Mouse (Mus musculus) C2C12 (cell line): ENCODE data around the gene Slc2a10. TPM values are rescaled to one million over a fixed set of nuclear protein-coding genes. Genes with fewer than 3 reads are reported as not detected.

Experiments
- H3K27me3 ChIP-seq: one replicate; pipeline ENCODE4 v1.6.1; 2011; ENCODE audit not compliant: control insufficient read depth, insufficient read depth, insufficient read length
- H3K36me3 ChIP-seq: one replicate; pipeline ENCODE4 v1.6.1; 2011; ENCODE audit not compliant: control insufficient read depth, insufficient read depth
- H3K4me3 ChIP-seq: one replicate; pipeline ENCODE4 v1.5.1; 2011; ENCODE audit warnings: mild to moderate bottlenecking, control low read depth; ENCODE audit not compliant: poor library complexity, insufficient read depth, severe bottlenecking
- H3K79me2 ChIP-seq: one replicate; pipeline ENCODE4 v1.6.1; 2011; ENCODE audit not compliant: control insufficient read depth, insufficient read depth
- H3K79me3 ChIP-seq: one replicate; pipeline ENCODE4 v1.6.1; 2011; ENCODE audit warnings: low read depth, control low read depth
- H3ac ChIP-seq: one replicate; pipeline ENCODE3; 2011; ENCODE audit warnings: low read depth; ENCODE audit not compliant: control insufficient read depth, insufficient read length
- CEBPB ChIP-seq: IDR thresholded peaks from one replicate; pipeline ENCODE4 v1.6.1; 2011; ENCODE audit warnings: low read depth, mild to moderate bottlenecking, control low read depth, moderate library complexity
- CTCF ChIP-seq: IDR thresholded peaks from one replicate; pipeline ENCODE4 v1.5.1; 2011; ENCODE audit not compliant: control insufficient read depth, insufficient read depth, insufficient read length
- FOSL1 ChIP-seq: IDR thresholded peaks from one replicate; pipeline ENCODE4 v1.8.0; 2011; ENCODE audit warnings: mild to moderate bottlenecking, low read length; ENCODE audit not compliant: poor library complexity, insufficient read depth, severe bottlenecking
- MAX ChIP-seq: IDR thresholded peaks from one replicate; pipeline ENCODE4 v1.6.1; 2011; ENCODE audit warnings: mild to moderate bottlenecking, control low read depth
- MYOD1 ChIP-seq: IDR thresholded peaks from one replicate; pipeline ENCODE4 v1.6.1; 2011; ENCODE audit warnings: low read depth; ENCODE audit not compliant: control insufficient read depth, insufficient read length
- MYOG ChIP-seq: IDR thresholded peaks from one replicate; pipeline ENCODE4 v1.6.1; 2011; ENCODE audit not compliant: control insufficient read depth, insufficient read length; ENCODE audit errors: extremely low read depth
- USF1 ChIP-seq: IDR thresholded peaks from one replicate; pipeline ENCODE4 v1.6.1; 2011; ENCODE audit warnings: low read depth, mild to moderate bottlenecking, control low read depth, moderate library complexity
- polyA plus RNA-seq: library from polyadenylated mRNA; unstranded; fragments of >200 nt; fragmentation: generic; extraction: Trizol; gene quantifications from one replicate; pipeline ENCODE4 v1.2.1, GENCODE M21; 2012; ENCODE audit warnings: missing spikeins

The Slc2a10 gene
- polyA plus RNA-seq, 1 experiment: 0.06 TPM

GRCm38 (mm10) chr2:165470167-165470566 lies 33.4 kb upstream of the Slc2a10 start:
- Histone ChIP-seq H3K27me3 (peaks cover 94% of the 10 kb centered on the region), H3K36me3 (no peaks in the 10 kb centered on the region), H3K4me3 (no peak overlapping the region), H3ac (no peak overlapping the region), H3K79me3 (no peaks in the 10 kb centered on the region), H3K79me2 (no peaks in the 10 kb centered on the region)
- no peak for TF ChIP-seq CEBPB
- TF ChIP-seq USF1: no peak
- TF ChIP-seq MYOD1: no peak
- no peak for TF ChIP-seq FOSL1
- TF ChIP-seq CTCF: no peak
- TF ChIP-seq MYOG: no peak
- TF ChIP-seq MAX: no peak

- Histone ChIP-seq H3K4me3 (no peak overlapping the region), H3K36me3 (no peaks in the 10 kb centered on the region), H3K79me2 (no peaks in the 10 kb centered on the region), H3K27me3 (peaks cover 91% of the 10 kb centered on the region), H3K79me3 (no peaks in the 10 kb centered on the region), H3ac (no peak overlapping the region)
- TF ChIP-seq CEBPB (no peak), MYOD1 (no peak), FOSL1 (no peak), MAX (no peak), MYOG (no peak), USF1 (no peak), CTCF (no peak)
Observed at GRCm38 (mm10) chr2:165471943-165472342, 31.6 kb upstream of the Slc2a10 start.

GRCm38 (mm10) chr2:165473003-165473402 lies 30.6 kb upstream of the Slc2a10 start, which contains the start of gene Slc13a3:
Gene Slc13a3 (minus strand): TSS chr2:165473230.
- peaks cover 81% of the 10 kb centered on the region for H3K27me3 ChIP-seq
- TF ChIP-seq CTCF (no peak), MYOD1 (no peak), MYOG (no peak), USF1 (no peak), CEBPB (no peak), MAX (no peak), FOSL1 (no peak)
- H3ac ChIP-seq: no peak within 1 kb of the TSS
- H3K36me3 ChIP-seq: no peaks in the 10 kb centered on the region
- H3K79me3 ChIP-seq: no peaks in the 10 kb centered on the region
- H3K79me2 ChIP-seq: no peaks in the 10 kb centered on the region
- no peak within 1 kb of the TSS for H3K4me3 ChIP-seq

- H3K79me2 ChIP-seq: no peaks in the 10 kb centered on the region
- H3K4me3 ChIP-seq: no peak overlapping the region
- no peak overlapping the region for H3ac ChIP-seq
- H3K79me3 ChIP-seq: no peaks in the 10 kb centered on the region
- H3K36me3 ChIP-seq: no peaks in the 10 kb centered on the region
- peaks cover 58% of the 10 kb centered on the region for H3K27me3 ChIP-seq
- TF ChIP-seq CTCF: no peak
- TF ChIP-seq FOSL1: no peak
- no peak for TF ChIP-seq MYOG
- no peak for TF ChIP-seq USF1
- TF ChIP-seq CEBPB: no peak
- no peak for TF ChIP-seq MYOD1
- no peak for TF ChIP-seq MAX
Observed at GRCm38 (mm10) chr2:165475412-165475811, 28.2 kb upstream of the Slc2a10 start.

- Histone ChIP-seq H3K79me3 (no peaks in the 10 kb centered on the region), H3K27me3 (peaks cover 58% of the 10 kb centered on the region), H3K79me2 (no peaks in the 10 kb centered on the region), H3K4me3 (no peak overlapping the region), H3ac (no peak overlapping the region), H3K36me3 (no peaks in the 10 kb centered on the region)
- no peak for TF ChIP-seq USF1
- no peak for TF ChIP-seq MYOD1
- no peak for TF ChIP-seq MAX
- TF ChIP-seq MYOG: no peak
- TF ChIP-seq CTCF: no peak
- no peak for TF ChIP-seq CEBPB
- no peak for TF ChIP-seq FOSL1
Observed at GRCm38 (mm10) chr2:165475850-165476249, 27.7 kb upstream of the Slc2a10 start.

GRCm38 (mm10) chr2:165482003-165482402 lies 21.6 kb upstream of the Slc2a10 start:
- no peak for TF ChIP-seq FOSL1
- no peak for TF ChIP-seq MAX
- no peak for TF ChIP-seq MYOG
- TF ChIP-seq CTCF: no peak
- TF ChIP-seq MYOD1: no peak
- TF ChIP-seq CEBPB: no peak
- TF ChIP-seq USF1: no peak
- no peak overlapping the region for H3K4me3 ChIP-seq
- no peaks in the 10 kb centered on the region for H3K79me3 ChIP-seq
- H3K27me3 ChIP-seq: peaks cover 9% of the 10 kb centered on the region
- no peak overlapping the region for H3ac ChIP-seq
- no peaks in the 10 kb centered on the region for H3K36me3 ChIP-seq
- no peaks in the 10 kb centered on the region for H3K79me2 ChIP-seq
